Mouse (Mus musculus): ENCODE results near the gene Cers5.
A peak's percentile ranks its signal among the peaks of the same experiment; 100 is the strongest.

The Cers5 gene

DNA sequence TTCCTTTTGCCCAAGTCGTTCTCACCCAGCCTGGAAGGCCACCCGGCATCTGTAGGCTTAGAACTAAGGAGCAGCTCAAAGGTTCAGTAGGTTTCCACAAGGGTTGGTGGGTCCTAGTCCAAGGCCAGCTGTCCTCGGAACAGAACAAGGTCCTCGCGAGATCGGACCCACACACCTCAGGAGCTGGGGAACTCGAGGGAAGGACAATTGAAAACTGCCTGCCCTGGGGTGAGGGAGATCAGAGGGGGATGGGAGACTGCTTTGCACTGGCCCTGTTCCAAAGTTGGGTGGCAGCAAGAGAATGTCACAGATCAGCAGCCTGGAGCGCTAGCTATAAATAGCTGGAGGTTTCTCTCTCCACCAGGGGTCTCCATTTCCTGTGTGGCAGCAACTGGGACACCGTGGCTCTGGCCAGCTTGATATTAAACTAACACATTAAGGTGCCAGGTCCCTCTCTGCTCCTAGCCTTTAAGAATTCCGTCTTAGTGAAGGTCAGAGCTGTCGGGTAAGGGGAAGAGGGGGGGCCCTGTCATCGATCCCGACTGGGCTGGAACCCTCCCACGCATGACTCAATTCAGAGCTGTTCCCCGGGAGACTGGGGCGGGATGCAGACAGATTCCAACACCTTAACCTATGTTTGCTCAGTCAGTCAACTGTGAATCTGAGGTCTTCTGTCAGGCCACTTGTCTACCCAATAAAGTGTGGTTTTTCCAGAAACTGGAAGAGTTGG, 48.2 kb downstream of the Cers5 start:
- peak; percentile 51 for DNase-seq (ENCODE audit: low spot score)

DNA sequence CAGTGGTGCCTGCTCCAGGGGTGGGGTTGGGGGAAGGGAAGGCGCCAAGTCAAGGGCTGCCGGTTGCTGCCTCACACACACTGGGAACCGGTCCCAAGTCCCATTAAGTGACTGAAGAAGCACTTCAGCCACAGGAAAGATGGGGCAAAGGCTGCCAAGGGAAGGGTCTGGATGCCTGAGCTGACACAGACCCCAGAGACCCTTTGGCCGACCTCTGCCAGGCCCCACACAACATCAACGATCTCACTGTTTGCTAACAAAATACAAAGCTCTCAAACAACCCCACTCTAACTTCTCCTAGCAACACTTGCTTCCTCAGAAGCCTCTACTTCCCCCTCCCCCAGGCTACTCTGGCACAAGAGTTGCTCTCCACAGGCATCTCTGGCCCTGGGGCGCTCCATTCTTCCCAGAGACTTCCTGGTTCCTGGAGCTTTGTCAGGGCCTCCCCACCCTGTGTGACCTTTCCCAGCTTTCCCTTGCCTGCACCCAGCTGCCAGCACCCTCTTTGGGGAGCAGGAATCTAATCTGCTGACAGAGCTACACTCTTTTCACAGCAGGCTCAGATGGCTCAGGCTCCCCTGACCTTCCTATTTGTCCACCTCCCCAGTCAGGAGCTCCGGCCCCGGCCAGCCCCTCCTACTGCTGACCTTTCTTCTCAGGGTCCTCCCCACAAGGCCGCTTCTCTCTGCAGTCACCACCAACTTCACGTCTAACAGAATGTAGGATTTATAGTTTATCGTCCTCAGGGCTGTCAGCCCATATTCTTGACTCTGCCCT, 49.0 kb downstream of the Cers5 start:
- DNase-seq (ENCODE audit: low spot score), result no peak

DNA sequence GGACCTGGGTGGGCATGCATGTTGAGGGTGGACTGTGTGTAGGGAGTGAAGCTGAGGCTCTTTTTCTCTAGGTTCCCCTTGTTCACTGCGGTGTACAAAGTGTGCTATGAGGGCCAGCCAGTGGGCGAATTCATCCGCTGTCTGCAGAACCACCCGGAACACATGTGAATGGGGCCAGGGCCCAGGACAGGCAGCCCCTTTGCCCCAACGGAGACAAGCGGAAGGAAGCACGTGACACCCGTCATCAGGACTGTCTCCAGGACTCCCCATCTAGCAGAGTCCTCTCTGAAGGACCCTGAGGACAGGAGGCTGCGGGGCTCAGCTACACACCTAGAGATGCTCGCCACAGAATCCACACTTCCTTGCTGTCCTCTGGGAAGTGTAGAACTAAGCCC, 49.6 kb downstream of the Cers5 start:
- no peak for DNase-seq (ENCODE audit: low spot score)

DNA sequence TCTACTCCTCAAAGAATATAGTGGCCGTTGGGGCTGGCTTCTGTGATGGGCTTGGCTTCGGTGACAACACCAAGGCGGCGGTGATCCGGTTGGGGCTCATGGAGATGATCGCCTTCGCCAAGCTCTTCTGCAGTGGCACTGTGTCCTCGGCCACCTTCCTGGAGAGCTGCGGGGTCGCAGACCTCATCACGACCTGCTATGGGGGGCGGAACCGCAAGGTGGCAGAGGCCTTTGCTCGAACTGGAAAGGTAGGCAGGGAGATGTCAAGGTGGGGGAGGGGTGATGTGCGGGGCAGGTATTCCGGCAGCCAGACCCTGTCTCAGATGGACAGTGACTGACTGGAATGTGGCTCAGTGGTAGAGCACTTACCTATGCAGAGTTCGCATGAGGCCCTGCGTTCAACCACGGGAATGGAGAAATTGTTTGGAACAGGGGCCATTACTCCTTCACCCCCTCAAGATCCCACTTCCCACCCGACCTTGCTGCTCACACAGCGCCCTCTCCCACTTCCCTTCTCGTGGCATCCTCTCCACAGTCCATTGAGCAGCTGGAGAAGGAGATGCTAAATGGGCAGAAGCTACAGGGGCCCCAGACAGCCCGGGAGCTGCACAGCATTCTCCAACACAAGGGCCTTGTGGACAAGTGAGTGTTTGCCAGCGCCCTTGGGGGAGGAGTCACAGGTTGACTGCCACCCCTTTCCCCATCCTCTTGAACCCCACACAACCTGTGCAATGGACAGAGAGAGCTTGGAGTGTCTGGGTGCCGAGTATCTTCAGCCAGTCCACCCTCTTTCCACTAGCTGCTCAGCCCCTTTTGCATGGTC, 50.6 kb downstream of the Cers5 start:
- no peak for DNase-seq (ENCODE audit: low spot score)

DNA sequence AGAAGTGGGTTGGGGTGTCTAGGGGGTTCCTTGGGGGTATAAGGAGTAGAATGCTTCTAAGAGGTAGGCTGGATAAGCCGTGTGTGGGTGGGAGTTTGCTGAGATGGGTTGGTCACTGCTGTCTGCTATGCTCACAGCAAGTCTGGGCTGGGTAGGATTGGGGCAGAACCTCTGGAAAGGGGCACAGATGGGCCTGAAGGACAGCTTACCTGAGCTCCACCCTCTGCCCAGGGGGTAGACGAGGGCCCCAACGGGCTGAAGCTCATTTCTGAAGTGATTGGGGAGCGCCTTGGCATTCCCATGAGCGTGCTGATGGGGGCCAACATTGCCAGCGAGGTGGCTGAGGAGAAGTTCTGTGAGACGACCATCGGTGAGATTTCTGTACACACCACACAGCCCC, 52.8 kb downstream of the Cers5 start:
- no peak for DNase-seq (ENCODE audit: low spot score)

DNA sequence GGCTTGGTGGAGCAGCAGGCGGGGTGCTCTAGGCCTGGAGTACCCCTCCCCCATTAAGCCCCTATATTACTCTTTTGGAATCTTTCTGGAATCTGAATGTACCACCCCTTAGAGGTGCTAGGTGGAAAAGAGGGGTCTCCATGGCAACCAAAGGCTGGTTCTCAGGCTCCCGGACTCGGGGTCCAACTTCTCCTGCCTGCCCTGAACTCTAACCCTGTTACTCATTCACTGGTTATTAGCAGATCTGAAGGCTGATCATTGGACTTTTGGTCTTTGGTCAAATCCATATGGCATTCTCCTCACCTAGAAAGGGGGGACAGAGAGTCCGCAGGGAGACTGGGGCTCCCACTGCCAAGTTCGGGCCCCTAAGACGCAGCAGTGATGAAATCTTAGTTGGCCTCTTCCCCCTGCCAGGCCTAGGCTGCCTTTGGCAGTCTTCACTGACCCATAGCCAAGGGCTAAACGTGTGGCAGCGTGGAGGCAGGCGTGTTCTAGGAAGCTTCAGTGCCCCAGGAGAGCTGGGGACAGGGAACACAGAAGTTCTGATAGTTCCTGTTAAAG, 54.1 kb downstream of the Cers5 start:
- no peak for DNase-seq (ENCODE audit: low spot score)

DNA sequence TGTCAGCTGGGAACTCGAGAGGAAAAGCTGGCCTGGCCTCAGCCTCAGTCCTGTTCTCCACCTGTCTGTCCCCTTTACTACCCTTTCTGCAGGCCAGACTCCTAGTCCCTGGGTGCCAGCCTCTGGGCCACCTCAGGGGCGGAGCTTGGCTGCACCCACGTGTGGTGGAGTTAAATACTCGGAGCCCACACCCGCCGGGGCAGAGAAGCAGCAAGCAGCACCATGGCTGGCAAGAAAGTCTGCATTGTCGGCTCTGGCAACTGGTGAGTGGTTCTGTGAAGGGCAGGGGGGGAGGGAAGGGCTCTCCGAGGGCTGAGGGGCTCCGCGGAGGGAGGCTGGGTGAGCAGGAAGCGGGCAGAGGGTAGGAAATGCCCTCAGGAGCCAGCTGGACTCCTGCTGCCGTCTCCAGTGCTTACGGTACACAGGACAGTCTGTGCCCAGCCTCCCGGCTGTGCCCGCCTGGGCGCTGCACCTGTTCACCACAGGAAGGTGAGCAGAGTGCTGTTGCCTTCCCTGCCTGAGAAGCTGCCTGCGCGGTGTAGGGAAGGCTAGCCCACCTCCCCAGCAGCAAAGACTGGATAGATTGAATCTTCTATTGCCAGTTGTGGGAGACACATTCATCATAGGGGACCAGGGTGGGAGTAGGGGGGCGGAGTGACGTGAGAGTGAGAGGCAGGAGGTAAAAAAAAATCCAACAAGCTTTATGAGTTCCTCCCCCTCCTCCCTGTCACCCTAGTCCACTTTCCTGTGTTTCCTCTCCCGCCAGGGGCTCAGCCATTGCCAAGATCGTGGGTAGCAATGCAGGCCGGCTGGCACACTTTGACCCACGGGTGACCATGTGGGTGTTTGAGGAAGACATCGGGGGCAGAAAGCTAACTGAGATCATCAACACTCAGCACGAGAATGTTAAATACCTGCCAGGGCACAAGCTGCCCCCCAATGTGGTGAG, 55.0 kb downstream of the Cers5 start, which contains the start of gene Gpd1:
Gene Gpd1 (plus strand): TSS at position 130 of the 949 bp plus-strand sequence.
- DNase-seq (ENCODE audit: low spot score), result no peak

DNA sequence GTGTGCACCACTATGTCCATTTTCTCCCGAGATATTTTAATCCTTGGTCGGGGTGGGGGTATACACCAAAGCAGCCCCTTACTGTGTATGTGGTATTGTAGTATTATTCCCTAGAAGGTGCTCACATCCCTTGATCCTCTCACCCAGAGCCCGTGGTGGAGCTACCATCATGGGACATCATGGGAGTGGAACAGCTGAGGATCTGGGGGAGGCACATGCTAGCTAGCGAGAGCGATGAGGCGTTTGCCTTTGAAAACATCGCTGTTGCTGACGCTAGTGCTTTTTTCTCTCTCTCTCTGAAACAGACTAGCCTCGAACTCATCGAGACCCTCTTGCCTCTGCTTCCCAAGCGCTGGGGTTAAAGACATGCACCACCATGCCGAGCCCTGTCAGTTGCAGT, 55.9 kb downstream of the Cers5 start:
- DNase-seq (ENCODE audit: low spot score), result no peak

DNA sequence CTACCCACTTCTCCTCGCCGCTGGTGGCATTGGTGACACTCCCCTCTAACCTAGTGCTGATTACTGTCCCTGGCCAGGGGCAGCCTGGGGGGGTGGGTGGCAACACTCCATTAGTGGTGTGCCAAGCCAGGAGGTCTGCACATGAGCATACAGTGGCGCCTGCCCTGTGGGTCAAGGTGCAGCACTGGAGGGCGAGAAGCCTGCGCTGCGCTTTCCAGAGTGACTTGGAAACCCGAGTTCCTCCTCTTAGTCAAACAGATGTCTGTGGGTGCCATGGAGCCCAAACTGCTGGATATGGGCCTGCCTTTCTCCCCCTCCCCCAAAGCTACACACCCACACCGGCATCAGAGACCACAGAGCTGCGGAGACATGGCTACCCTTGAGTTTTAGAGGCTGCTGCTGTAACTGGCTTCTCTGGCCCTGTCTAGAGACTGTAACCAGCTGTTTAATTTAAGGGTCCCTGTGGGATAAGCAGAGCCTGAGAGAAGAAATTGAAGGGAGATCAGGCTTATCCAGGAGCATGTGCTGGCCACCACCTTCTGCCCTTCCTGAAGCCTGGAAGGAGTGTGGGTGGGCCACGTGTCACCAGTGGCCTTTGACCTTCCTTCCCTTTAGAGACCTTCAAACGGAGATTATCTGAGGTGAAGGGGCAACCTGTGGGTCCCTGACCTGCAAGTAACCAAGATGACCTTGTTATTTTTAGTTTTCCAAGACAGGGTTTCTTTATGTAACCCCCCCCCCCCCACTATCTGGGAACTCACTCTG, 56.5 kb downstream of the Cers5 start:
- no peak for DNase-seq (ENCODE audit: low spot score)

DNA sequence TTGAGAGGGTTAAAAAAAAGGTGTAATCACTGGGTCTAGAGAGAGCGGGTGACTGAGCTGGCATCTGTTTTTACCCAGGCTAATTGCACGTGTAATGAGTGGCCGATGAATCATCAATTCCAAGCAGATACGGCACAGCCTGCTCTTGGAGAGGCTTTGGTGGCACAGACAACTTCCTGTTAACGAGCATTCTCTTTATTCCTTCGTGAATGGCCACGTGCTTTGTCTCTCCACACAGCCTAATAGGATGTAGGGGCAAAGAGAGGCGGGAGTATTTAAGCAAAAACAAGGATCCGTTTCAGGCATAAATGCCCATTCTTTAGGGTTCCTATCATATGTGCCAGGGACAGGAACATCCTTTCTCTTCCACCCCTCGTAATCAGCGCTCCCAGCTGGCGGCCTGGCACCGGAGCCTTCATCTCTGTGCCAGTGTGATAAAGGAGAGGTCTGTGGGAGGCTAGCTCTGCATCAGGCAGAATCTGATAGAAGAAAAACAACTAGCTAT, 57.3 kb downstream of the Cers5 start:
- no peak for DNase-seq (ENCODE audit: low spot score)

DNA sequence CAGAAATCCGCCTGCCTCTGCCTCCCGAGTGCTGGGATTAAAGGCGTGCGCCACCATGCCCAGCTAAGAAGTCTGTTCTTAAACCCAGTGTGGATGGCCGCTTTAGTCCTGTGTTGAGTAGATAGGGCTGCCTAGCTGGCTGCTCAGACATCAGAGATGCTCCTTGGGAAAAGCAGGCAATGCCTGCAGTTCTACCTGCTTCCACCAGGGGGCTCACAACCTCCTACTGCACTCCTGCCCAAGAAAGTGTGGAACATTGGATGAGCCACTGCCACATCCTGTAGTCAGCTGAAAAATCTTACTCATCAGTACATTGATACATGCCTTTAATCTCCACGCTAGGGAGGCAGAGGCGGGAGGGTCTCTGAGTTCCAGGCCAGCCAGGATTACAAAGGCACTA, 57.8 kb downstream of the Cers5 start:
- DNase-seq (ENCODE audit: low spot score), result peak; percentile 50

DNA sequence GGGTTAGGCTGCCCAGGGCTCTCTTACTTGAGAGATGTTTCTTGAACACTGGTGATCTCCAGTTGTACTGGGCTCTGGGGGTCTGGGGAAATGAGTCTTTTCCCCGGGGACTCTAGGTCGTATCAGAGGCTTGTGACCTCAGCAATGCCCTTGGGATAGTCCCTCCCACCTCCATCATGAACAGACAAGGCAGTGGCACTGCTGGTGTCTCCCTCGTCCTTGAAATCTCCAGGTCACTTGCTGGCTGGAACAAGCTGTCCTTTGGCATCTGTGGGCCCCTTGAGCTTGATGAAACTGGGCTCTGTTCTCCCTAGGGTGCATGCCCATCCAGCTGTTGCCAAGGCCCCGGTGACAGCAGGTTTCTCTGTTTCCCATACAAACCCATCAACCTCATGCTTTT, 58.5 kb downstream of the Cers5 start:
- no peak for DNase-seq (ENCODE audit: low spot score)

DNA sequence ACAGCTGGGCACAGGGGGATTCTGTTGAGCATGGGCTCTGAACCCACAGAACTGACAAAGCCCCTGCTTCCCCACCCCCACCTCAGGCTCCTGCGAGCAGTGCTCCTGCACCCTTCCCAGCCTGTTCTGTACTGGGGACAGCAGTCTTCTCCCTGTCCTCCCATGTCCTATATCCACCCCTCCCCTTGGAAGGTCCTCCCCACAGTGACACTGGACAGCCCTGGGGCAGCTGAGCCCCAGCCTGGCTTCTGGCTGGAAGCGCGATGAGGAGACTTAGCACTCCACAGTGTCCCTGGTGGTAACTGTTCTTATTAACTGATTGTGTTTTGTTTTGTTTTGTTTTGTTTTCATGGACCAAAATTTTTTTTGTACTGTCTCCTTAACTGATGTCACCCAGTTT, 59.1 kb downstream of the Cers5 start:
- DNase-seq (ENCODE audit: low spot score), result no peak

DNA sequence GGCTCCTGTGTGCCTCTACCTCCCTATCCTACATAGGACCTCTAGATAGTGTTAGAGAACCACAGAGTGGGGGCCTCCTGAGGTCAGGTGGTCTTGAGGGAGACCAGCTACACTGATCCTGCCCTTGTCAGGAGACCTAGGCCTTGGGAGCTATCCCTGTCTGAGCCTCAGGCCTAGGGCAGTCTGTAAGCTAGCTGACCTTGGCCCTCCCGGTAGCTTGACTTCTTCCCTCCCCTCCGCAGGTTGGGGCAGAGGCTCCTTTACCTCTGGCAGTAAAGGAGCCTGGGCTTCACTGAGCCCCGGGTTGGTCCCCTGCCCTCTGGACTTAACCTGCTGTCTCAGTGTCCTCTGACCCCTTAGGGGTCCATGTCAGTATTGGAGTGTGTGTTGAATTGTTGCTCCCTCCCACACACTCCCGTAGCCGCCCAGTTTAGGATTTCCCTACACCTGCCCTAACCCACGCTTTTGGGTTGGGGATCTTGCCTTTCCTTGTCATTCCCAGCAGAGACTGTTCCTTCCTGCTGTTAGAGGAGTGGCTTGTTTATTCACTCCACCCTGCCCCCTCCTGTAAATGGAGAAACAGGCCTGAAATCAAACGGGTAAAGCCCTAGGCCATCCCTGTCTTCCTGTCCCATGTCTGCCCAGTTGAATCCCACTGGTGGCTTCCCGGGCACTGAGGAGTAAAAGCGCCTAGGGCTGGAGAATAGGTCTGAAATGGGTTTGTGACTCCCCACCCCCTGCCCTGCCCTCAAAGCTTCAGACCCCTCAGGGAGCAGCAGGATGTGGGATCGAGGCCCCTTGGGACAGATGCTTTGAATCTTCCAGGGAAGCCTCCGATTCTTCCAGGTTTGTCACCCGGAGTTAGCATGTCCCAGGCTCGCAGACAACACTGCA, 59.8 kb downstream of the Cers5 start:
- no peak for DNase-seq (ENCODE audit: low spot score)

DNA sequence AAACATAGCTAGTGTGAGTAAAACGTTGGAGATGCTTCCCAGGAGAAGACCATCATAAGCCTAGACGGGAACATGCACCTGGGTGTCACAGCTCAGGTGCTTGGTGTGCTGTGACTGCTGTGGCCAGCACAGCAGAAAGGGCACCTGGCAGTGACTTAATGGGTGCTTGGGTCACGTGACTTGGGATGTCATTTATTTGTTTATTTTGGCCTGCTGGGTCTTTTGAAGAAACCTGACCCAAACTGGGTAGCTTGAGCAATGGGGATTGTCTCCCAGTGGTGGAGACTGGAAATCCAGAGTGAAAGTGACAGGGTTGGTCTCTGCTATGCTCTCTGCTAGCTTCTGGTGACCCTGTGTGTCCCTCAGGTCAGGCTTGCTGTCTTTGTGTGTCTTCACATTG, 61.2 kb downstream of the Cers5 start:
- DNase-seq (ENCODE audit: low spot score), result no peak

DNA sequence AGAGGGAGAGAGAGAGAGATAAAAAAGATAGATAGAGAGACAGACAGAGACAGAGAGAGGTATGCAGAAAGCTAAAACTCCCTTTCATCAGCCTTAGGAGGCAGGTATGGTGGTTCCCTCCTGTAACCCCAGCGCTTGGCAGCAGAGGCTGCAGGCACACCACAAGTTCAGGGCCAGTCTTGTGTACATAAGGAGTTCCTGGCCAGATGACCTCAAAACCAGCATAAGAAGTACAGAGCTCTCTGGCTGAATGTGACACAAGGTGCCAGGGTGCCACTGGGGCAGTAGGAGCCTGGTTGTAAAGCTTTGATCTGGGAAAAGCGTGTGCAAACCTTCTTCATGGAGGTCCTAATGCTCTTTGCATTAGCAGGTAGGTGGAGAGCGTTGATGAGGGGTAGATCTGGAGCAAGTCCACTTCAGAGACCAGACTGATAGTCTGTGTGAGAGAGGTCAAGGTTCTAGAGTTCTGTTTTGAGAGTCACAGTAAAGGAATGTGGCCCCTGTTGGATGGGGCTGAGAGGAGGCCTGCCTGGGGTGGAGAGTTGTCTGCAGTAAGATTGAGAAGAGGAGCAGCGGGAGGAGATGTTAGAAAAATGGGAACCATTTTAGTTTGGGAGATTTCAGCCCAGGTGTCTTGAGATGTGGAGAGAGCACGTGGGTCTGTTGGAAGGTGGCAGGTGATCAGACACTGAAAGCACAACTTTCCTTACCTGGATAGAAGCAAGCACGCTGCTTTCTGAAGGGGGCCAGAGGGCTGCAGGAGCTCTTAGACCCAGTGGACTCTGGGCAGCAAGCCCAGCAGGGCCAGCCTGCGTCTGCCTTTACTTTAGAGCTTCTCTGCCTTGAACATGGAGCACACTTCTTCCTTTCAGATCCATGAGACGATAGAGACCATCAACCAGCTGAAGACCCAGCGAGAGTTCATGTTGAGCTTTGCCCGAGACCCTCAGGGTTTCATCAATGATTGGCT, 62.2 kb downstream of the Cers5 start:
- DNase-seq (ENCODE audit: low spot score), result no peak

DNA sequence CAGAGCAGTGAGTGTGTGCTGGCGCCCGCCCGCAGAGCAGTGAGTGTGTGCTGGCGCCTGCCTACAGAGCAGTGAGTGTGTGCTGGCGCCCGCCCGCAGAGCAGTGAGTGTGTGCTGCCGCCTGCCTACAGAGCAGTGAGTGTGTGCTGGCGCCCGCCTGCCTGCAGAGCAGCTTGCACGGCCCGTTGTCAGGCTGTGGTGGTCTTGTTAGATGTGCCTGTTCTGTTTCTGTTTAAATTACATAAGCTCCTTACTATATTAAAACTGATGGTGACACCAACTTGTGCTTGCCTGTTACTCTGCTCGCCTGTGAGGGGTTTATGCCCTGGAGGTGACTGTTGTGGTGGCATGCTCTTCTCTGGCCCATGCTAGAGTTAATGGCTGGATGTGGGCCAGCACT, 64.5 kb downstream of the Cers5 start:
- no peak for DNase-seq (ENCODE audit: low spot score)

DNA sequence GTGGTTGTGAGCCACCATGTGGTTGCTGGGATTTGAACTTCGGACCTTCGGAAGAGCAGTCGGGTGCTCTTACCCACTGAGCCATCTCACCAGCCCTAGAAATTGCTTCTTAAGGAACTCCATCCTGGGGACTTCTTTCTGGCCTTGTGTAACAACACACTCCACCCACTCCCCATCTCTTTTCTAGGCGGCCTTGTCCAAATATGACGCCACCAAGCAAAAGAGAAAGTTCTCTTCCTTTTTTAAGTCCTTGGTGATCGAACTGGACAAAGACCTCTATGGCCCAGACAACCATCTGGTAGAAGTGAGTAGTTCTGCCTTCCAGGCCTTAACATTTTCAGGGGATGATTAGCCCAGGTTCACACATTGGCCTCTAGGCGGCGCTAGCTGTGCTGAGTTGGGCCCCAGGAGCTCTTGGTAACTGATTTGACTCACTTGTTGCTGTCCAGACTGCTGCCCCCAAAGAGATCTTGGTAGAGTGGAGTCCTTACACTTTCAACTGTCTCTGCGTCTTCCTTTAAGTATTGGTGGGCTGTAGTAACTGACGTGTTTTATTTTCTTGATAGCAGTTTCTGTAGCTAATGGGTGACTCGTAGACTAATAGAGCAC, 67.1 kb downstream of the Cers5 start, which contains the start of gene Gm17349:
Gene Gm17349 (minus strand): TSS at position 51 of the 609 bp plus-strand sequence.
- peak; percentile 54 for DNase-seq (ENCODE audit: low spot score)

Data from urinary bladder, postnatal 25 days (tissue).